Mouse (Mus musculus): ENCODE measurements at regions not wholly inside any gene's neighbourhood (a gene's known extent, or its start where the extent isn't known, plus 50 kb on each side); places are given as distances from the start of the nearest gene placed in this dataset.

DNA sequence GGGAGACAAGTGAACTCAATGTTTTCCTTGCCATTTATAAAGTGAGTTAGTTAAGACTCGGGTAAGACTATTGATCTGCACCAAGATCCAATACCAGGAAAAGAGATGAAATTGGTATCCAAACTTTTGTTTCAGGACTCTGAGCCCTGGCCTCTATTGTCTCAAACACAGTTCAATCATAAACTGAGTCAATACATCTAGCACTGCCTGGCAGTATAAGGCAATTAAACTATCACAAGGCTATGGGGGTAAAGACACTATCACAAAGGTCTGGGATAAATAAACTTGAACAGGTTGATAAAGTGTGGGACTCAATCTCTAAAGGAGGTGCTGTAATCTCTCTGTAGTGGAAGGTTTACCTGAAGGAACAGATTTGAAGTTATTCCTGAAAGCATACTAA lies 95.3 kb upstream of the Adgrf1 start:
- Histone ChIP-seq H3K27ac (no peak overlapping the region), H3K4me3 (no peak overlapping the region)
- no peak for TF ChIP-seq CTCF (conservative IDR thresholded peaks at IDR 0.05)
- no peak for DNase-seq (ENCODE audit: low spot score in 2 of 2)

DNA sequence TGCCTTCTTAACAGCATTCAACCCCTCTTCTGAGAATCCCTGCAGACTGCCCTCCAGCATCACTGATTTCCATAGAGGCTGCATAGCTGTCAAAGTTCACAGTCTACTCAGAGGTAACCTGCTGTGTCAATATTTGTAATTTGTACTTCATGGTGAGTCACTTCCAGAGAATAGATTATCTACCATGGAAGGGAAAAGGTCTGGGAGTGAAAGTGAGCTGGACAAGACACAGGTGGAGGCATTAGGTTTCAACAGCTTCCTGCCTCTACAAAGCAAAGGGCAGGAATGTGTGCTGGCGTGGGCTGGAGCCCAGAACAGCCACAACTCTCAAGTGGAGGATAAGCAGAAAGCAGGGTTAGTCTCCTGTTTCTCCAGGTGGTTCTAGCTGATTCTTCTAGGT lies 92.9 kb upstream of the Adgrf1 start:
- DNase-seq (ENCODE audit: low spot score in 2 of 2): no peak
- H3K4me3 ChIP-seq: no peak overlapping the region
- no peak overlapping the region for H3K27ac ChIP-seq
- no peak for TF ChIP-seq CTCF (conservative IDR thresholded peaks at IDR 0.05)

DNA sequence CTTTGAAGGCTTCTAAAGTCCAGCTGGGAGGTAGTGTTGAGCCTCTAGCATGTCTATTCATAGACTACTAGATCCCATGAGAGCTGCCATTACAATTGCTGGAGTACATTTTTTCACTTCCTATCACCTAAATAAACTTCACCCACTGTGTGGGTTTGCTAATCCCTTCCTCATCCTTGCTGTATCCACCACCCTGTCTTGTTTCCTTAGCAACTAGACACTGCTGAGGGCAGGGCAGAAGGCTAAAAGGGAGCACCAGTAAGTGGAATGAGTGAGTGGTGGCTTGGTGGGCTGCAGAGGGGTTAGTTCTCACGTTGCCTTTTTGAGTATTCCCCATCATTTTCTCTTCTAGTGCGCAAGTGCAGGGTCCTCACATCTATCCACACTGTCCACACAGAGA lies 80.1 kb upstream of the Adgrf1 start:
- H3K4me3 ChIP-seq: no peak overlapping the region
- no peak for TF ChIP-seq CTCF (conservative IDR thresholded peaks at IDR 0.05)

DNA sequence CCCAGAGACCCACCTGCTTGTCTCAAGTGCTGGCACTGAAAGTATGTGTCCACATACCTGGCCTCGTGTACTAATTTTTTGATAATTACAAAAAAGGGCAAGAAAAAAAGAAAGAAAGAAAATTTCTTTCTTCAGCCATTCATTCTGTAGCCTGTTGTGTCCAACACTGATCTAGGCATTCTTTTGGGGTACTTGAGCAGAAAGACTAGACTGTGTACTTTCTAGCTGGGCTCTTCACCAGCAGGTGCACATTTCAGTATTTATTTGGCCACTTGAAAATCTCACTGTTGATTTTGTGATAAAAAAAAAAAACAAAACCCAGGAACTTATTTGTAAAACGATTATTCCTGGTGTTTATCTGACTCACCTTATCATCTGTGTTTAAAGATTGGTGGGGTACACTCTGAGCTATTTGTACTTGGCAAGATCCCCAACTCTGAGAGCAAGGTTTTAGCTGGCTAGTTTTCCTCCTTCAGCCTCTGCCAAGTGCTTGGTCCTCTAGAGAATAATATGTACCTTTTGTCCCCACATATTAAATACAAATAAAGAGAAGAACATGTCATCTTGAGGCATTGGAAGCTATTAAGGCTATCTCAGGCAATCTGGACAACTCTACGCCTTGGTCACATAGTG lies 79.2 kb upstream of the Adgrf1 start:
- Histone ChIP-seq H3K4me3 (no peak overlapping the region), H3K27ac (no peak overlapping the region)
- no peak for DNase-seq (ENCODE audit: low spot score in 2 of 2)
- TF ChIP-seq CTCF (conservative IDR thresholded peaks at IDR 0.05): no peak

More for the DNA sequence above, 80.1 kb upstream of the Adgrf1 start:
- DNase-seq (ENCODE audit: low spot score in 2 of 2): no peak
- no peak overlapping the region for H3K27ac ChIP-seq

DNA sequence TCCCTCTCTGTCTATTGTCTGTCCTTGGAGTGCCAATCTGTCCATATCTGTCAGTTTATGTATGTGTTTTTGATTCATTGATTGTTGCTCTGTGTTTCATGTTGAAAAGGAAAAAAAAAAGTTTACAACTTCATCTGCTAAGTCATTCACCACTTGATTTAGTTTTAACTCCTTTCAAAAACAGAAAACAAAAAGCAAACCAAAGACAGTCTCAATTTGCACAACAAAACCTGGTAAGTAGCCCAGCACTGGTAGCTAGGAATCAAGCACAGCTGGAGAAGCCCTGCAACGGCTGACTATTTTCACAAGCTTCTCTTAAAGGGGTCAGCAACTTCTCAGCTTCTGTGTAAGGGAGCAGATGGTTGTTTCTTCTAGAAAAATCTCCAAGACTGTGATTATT lies 72.9 kb upstream of the Adgrf1 start:
- Histone ChIP-seq H3K27ac (no peak overlapping the region), H3K4me3 (no peak overlapping the region)
- DNase-seq (ENCODE audit: low spot score in 2 of 2): no peak
- no peak for TF ChIP-seq CTCF (conservative IDR thresholded peaks at IDR 0.05)

DNA sequence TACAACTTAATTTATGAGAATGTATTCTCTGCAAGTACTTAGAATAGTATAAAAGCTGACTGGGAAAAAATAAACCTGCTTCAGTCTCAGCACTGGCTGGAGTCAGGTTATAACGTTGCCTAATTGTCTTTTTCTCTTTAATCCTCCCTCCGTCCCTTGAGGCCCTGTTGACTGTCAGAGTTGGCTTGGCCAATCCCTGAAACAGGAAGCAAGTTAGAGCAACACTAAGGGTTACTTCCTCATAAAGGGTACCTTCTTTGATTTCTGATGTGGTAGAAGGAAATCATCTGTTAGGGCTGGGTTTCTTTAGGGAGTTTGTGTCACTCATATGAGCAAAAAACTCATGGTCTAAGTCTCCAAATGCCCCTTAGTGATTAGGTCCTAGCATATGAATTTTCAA lies 69.3 kb upstream of the Adgrf1 start:
- Histone ChIP-seq H3K4me3 (no peak overlapping the region), H3K27ac (no peak overlapping the region)
- no peak for TF ChIP-seq CTCF (conservative IDR thresholded peaks at IDR 0.05)
- DNase-seq (ENCODE audit: low spot score in 2 of 2): no peak

DNA sequence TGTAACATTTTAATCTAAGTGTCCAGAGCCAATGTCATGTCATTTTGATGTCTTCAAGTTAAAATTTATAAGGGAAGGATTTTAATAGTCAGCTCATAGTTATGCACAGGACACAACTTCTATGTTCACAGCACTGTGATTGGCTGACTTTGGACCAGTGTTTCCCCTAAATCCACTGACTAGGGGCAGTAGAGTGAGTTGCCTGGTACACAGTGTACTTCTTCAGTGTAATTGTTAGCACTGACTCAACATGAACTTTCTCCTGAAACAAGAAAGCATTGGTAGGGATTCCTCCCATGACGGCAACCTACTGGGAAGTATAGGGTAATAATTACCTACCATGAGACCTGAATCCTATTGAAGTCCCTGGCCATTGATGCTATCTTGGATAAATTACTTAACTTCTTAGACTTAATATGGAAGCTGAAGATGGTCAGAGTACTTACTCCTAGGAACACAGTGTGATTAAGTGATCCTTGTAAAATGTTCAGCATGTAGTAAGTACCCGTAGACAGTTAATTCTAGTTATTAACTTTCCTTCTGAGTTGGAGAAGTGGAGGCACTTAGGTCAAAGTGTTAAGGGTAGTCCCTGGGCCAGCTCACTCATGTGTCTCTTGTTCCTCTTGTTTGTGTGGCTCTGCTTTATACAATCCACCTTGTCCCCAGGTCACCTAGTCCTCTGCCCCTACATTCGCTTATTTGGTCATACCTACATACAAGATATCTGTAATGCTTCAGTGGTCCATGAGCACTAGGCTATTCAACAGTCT lies 63.2 kb upstream of the Adgrf1 start:
- TF ChIP-seq CTCF (conservative IDR thresholded peaks at IDR 0.05): no peak
- no peak overlapping the region for H3K4me3 ChIP-seq
- no peak overlapping the region for H3K27ac ChIP-seq
- no peak for DNase-seq (ENCODE audit: low spot score in 2 of 2)

DNA sequence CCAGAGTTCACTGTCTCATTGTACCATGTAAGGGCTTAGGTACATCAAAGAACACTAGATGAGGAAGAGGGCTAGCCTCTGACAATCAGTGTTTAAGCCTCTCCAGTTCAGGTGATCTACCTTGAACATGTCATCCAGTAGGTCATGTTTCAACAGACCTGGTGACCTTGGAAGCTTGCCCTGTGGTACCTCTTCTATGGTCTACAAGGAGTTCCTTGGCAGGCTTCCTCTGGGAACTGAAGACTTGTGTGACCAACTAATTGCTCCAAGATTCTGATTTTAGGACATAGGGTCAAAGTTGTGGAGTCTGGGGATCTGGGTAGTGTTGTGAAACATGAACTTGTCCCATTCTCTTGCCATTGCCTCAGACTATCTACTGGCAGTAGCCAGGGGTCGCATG lies 60.4 kb upstream of the Adgrf1 start:
- Histone ChIP-seq H3K27ac (no peak overlapping the region), H3K4me3 (no peak overlapping the region)
- TF ChIP-seq CTCF (conservative IDR thresholded peaks at IDR 0.05): no peak

DNA sequence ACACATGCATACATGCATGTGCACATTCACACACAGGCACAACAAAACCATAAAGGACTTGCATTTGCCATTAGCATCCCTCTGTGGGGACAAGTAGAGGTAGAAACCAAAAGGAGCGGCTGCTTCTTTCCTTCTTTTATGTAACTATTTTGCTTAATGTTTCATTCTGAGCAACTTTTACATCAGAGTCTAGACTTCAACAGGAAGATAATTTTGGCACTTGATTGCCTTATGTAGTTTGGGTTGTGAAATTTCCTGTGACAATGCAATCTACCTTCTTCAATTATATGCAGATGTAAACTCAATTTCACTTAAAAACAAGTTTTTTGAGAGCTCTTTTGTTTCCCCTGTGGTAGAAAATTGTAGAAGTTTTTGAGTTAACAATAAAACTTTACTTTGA lies 56.1 kb upstream of the Adgrf1 start:
- Histone ChIP-seq H3K27ac (no peak overlapping the region), H3K4me3 (no peak overlapping the region)
- no peak for DNase-seq (ENCODE audit: low spot score in 2 of 2)
- no peak for TF ChIP-seq CTCF (conservative IDR thresholded peaks at IDR 0.05)

More for the DNA sequence above, 60.4 kb upstream of the Adgrf1 start:
- DNase-seq (ENCODE audit: low spot score in 2 of 2): no peak

DNA sequence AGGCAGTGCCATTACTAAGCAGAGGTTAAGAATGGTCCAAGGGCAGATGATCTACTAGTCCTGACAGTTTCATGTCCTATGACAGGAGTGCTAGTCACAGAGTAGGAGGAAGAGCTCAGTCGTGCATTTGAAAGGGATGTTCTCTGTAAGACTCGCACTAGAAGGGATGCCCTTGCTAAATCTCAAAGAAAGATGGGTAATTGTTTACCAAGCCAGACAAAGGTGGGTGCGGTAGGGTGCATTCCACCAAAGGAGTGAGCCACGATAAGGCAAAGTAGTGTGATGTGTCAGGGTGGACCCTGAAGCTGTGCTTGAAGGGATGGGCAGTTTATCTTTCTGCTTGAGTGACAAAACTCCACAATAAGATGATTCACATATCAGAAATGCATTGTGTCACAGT lies 50.5 kb upstream of the Adgrf1 start:
- DNase-seq (ENCODE audit: low spot score in 2 of 2): no peak
- TF ChIP-seq CTCF (conservative IDR thresholded peaks at IDR 0.05): no peak
- Histone ChIP-seq H3K4me3 (no peak overlapping the region), H3K27ac (no peak overlapping the region)

Measured in layer of hippocampus, adult 2 months (tissue).